Mouse (Mus musculus): ENCODE results near the gene Caskin2.

Caskin2 gene

GRCm38 (mm10) chr11:115830550-115831325 lies 17.3 kb upstream of the Caskin2 start:
- no peak for DNase-seq

DNA sequence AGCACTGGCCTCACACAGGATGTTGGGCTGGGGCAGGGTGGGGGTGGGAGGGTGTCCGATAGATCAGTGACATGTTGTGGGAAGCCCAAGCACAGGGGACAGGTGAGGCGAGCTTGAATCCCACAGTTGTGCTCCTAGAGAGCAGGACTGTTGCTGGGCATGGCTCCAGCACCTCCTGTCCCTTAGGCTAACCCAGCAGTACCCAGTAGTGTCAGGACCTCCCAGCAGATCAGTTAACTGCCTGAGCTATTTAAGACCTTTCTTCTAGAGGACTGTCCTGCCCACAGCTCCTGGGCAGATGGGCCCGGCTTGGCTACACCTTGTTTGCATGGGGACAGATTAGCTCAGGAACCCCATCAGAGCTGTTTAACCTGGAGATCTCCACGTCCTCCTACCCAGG lies 15.6 kb upstream of the Caskin2 start:
- DNase-seq, result no peak

GRCm38 (mm10) chr11:115827624-115828023 lies 14.2 kb upstream of the Caskin2 start:
- DNase-seq, result no peak

DNA sequence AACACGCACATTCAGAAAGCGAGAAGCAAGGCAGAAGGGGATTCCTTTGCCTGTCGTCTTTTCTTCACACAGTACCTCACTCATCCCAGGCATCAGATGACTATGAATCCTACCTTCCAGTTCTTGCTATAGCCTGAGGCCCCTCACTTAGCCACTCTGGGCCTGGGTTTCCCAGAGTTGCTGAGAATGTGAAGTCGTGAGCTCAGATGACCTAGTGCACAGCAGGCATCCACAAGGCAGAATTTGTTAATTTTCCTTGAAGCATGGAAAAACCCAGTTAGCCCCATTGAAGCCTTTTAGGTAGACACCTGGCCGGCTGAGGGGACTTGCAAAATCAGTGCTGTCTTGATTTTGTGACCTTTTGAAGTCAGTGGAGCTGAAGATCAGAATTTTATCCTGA lies 13.0 kb upstream of the Caskin2 start:
- DNase-seq, result no peak

DNA sequence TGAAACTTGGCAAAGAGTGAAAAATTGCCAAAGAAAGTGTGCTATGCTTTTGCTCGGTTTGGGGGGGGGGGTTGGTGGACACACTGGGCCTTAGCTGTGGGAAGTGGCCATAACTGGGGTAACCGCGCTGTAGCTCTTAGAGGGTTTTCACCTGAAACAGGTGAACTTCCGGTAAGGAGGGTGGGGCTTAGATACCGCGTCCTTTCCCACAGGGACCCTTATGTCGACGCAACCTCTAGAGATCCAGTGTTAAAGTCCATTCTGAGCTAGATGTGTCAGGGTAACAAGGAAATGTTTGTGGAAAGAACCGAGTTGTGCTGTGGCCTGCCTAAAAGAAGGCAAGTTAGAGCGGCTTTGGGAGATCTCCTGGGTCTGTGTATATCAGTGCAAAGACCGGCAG lies 11.4 kb upstream of the Caskin2 start:
- no peak for DNase-seq

- peak; percentile 88 for DNase-seq
Measured at GRCm38 (mm10) chr11:115823774-115824740, 10.6 kb upstream of the Caskin2 start, which contains the start of gene Llgl2. TSS of gene Llgl2 (plus strand) at chr11:115824049.

GRCm38 (mm10) chr11:115821001-115821400 lies 7.6 kb upstream of the Caskin2 start:
- DNase-seq, result no peak

DNA sequence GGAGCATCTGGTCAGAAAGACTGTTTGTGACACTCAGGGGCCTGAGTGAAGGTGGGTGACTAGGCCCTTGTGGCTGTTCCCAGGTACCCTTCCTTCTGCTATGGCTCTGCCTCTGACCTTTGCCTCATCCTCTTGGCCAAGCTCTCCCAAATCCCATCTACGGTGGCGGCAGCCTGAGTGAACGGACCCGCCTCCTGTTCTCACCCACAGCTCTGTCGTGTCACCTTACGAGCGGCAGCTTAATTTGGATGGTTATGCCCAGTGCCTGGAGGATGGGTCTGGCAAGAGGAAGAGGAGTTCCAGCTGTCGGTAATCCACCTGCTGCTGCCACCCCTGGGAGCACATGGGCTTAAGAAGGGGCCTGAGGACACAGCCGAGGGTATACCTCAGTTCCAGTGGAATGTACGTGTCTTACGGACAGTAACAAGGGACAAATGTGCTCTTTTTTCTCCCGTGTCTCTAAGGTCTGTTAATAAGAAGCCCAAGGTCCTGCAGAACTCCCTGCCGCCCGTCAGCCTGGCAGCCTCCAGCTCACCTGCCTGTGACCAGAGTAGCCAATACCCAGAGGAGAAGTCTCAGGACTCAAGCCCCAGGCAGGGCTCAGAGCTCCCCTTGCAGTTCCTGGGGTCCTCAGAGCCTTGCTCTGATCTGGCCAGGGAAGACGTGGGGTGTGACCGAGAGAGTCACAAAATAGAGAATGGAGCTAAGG lies 6.6 kb upstream of the Caskin2 start:
- no peak for DNase-seq

DNA sequence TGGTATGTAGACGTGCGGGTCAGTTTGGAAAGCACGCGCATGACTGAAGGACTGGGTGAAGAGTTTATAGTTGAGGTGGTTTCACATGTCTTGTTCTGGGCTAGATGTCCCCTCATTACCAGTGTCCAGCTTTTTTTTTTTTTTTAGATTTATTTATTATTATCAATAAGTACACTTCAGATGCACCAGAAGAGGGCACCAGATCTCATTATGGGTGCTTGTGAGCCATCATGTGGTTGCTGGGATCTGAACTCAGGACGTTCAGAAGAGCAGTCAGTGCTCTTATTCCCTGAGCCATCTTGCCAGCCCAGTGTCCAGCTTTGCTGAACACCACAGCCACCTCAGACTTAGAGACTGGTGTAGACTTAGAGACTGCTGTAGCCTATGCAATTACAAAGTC lies 3.9 kb upstream of the Caskin2 start:
- no peak for DNase-seq

DNA sequence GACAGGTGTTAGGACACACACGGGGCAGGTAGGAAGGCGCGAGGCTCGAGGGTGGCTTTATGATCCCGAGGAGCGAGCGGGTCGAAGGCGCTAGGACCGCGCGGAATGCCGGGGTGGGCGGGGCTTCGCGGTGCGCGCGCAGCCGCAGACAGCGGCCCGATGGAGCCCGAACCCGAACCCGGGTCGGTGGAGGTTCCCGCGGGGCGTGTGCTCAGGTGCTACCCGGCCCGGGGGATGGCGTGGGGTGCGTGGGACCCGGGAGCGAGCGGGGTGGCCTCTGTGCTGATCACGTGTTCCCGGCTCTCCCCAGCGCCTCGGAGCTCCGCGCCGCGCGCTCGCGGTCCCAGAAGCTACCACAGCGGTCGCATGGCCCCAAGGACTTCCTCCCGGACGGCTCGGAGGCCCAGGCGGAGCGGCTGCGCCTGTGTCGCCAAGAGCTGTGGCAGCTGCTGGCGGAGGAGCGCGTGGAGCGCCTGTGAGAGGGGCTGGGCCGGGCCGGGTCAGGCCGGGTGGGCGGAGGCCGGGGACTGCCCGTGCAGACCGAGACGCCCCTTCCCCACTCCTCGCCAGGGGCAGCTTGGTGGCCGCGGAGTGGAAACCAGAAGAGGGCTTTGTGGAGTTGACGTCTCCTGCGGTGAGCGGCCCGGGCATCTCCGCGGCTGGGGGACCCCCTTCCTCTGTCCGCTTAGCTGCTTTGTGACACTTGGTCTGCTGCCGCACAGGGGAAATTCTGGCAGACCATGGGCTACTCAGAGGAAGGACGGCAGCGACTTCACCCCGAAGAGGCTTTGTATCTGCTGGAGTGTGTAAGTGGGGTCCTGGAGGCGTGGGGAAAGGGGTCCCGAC lies 1.4 kb upstream of the Caskin2 start, which contains the start of gene Tsen54:
TSS of gene Tsen54 (plus strand) at position 120 of the 846 bp plus-strand sequence.
- DNase-seq, result peak; percentile 92 to 93

- DNase-seq, result peak in 1 of 2 experiments; percentile 8
Measured at GRCm38 (mm10) chr11:115812533-115813420, 662 bp downstream of the Caskin2 start.

DNA sequence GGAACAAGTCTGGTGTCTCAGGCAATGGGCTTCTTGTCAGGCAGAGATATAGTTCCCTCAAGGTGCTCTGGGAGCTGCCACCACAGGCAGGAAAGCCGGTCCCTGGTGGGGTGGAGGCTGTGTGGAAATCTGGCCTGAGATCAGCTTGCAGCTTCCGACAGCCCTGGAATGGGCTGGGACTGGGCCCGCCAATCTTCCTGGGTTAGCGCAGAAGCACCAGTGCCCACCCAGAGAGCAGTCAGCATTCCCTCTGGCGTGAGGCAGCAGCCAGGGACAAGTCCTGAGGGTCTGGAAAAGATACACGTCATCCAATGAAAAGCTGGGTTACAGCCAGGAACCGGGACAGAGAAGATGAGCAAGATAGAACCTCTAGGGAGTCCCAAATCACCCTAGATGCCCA lies 1.3 kb downstream of the Caskin2 start:
- no peak for DNase-seq

DNA sequence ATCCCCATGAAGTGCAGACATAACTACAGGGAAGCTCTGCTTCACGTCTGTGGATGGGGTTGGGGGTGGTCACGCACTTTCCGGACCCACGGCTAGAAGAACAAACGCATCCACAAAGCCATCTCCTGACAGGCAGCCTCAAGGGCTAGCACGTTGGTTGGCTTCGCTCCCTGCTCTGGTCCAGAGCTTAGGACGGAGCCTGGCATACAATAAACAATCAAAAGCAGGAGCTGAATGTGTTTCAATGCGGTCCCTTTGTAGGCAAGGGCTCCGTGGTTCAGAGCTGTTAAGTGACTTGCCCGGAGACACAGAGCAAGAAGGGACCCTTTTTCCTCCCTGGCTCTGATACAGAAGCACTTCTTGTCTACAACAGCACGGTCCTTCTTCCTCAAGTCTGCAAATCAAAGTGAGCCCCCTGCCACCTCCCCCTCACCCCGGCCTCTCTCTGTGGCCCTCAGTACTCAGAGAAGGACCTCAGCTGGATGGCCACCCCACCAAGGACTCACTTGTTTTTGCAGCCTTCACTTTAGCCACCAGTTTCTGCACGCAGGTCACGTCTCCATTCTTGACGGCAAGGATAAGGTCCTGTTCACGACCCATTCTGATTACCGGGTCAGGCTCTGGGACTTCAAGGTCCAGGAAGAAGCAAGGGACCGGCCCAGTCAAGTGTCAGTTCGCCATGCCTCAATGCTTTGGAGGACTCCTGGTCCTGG lies 1.9 kb downstream of the Caskin2 start:
- no peak for DNase-seq

DNA sequence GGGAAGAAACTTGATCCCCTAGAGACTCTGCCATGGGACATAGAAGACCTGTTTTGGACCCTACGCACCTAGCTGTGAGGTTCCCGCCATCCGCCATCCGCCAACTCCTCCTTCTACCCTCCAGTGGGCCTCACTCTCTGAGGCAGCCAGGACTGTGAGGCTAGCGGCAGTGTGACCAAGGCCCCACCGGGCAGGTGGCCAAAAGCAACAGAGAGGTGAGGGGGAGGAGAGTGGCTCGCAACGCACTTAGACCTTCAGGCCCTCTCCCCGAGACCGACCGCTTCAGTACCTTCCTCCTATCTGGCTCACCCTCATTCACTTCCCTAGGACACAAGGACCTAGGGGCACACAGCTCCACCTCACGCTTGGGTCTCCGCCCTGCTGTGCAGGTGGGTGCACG lies 3.1 kb downstream of the Caskin2 start:
- no peak for DNase-seq

GRCm38 (mm10) chr11:115809311-115809781 lies 4.1 kb downstream of the Caskin2 start:
- DNase-seq, result no peak

DNA sequence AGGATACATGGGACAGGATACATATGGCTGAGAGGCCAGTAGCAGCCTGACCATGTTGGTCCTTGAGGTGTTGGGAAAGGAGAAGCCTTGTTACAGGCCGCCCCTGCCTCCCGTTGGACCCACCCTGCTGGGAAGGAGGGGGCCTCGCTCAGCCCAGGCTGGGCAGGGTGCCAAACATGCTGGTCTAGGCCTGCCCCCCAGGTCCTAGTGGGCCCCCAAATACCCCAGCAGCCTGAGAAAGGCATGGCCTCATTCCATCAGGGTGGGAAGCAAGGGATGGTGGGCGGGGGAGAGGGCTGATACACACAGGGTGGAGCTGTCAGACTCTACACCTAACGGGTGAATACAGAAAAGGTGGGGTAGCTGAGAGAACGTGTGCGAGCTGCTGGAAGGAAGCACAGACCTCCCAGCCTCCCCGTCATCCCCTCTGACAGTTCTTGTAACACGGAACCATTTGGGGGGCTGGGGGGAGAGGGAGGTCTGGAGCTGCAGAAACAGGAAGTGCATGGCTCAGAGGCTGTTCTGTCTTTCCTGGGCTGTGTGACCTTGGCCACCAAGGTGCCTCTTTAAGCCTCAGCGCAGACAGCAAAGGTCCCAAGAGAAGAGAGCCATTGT lies 4.6 kb downstream of the Caskin2 start:
- no peak for DNase-seq

GRCm38 (mm10) chr11:115807971-115808370 lies 5.5 kb downstream of the Caskin2 start:
- no peak for DNase-seq

DNA sequence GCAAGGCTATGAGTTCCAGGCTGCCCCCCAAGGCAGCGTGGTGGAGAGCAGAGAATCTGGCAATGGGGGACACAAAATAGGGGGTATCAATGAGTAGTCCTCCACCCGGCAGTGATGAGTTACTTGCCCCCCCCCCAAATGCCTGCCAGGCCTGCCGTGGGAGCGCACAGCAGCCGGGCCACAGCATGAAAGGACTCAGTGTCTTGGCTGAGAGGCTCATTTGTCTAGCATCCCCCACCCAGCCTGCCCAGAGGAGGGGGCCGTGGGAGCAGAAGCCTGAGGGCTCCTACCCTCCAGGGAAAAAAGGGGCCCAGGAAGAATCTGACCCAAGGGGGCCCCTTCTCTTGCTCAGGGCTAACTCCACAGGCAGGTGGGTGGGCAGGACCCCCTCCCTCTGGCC lies 6.1 kb downstream of the Caskin2 start:
- DNase-seq, result no peak

DNA sequence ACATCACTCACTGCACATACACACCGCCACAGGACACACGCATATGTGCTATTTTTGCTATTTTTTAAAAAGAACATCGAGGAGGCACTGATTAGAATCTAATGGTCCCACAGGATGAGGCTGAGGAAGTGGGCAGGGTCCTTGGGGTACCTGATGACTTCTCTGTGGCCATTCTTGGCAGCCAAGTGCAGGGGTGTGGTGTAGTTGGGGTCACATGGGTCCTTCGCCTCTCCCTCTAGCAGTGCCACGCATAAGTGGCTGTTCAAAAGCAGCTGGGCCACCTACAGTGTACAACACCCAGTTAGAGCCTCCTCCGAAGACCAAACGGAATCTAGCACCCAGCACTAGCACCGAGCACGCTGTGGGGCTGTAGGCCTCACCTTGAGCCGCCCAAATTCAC lies 7.3 kb downstream of the Caskin2 start:
- no peak for DNase-seq

DNA sequence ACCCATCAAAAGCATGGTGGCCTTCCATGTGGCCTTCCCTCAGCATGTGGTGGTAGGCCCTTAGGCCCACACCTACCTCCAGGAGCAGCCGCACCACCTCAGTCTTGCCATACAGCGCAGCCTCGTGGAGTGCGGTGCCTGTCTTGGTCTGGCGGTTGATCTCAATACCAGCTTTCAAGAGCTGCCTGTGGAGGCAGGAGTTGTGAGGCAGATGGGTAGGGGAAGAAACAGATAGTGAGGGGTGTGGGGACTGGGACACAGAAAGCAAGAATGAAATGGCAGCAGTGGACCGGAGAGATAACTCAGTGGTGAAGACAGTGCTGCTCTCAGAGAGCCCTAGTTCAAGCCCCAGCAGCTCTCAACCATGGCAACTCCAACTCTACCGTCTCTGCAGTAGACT lies 8.4 kb downstream of the Caskin2 start:
- no peak for DNase-seq

Measured in B cell, adult 2 months (primary cell).